9 mouse cellular contexts compared by ENCODE assay signal in the genomic region with DNA sequence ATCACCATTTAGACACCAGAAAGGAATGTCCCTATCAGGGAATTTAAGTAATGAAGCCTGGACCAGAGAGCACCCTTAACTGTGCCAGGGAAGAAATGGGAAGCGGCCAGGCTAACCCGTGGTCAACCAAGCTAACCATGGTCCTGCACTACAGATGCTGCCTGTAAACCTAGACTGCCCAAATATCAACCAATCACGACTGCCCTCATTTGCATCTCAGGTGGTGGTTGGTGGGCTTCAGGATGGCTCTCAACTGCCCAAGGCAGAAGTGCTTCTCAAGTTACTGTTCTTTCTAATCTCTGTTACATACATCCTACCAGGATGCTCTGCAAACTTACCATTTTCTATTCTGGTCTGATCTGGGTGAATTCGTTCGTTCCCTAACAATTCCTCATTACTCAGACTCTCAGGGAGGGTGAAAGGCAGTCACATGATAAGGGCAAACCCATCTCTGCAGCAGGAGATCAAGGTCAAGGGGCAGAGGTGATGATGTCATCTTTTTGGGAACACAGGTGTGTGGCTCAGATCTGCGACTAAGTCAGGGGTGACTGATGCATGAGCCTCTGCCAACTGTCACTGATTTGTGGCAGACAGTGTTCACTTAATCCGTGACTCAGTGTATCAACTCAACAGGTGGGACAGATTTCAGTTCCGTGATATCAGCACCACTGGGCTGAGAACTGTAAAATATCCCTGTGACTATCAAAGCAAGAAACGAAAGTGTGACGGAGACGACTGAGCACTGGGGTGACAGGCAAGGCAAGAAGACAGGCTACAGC. TPM values are rescaled to one million over a fixed set of nuclear protein-coding genes. Genes with fewer than 3 reads are reported as not detected.
DNase-seq lines count a peak whose midpoint lies in the region; ATAC-seq lines count a peak whose summit lies in the region.
"Had no signal": no experiment of that assay in that cellular context is flagged by ENCODE, and none has a peak within 500 bp of the region (broad histone marks: within the 10 kb centered on the region; RNA-seq: fewer than 3 reads in every experiment).

No protein-coding gene starts in this region.

- no peak for DNase-seq in lung, postnatal 4 days
- peak; percentile 90 for DNase-seq in forelimb bud, embryonic 11.5 days (ENCODE audit: low read depth, low spot score)
- DNase-seq in urinary bladder, postnatal 14 days (ENCODE audit: low spot score), result no peak
- DNase-seq: gastrocnemius, postnatal 10 days had no signal

- no peaks in the 10 kb centered on the region for H3K36me3 ChIP-seq in forebrain, embryonic 12.5 days (replicated peaks)
- H3K36me3 ChIP-seq in forebrain, embryonic 16.5 days (ENCODE audit: control insufficient read depth, insufficient read depth), result no peaks in the 10 kb centered on the region
- H3K36me3 ChIP-seq in lung, embryonic 16.5 days (ENCODE audit: control insufficient read depth, insufficient read depth, low read length), result no peaks in the 10 kb centered on the region
- no peaks in the 10 kb centered on the region for H3K36me3 ChIP-seq in stomach, embryonic 15.5 days

- H3K4me1 ChIP-seq in forebrain, embryonic 12.5 days, result peaks cover 8% of the 10 kb centered on the region; the same call in 1 of the 2 replicates
- peaks cover 4% of the 10 kb centered on the region for H3K4me1 ChIP-seq in forebrain, embryonic 16.5 days (replicated peaks; ENCODE audit: control insufficient read depth, insufficient read depth, low read length)
- peaks cover 19% of the 10 kb centered on the region for H3K4me1 ChIP-seq in lung, embryonic 16.5 days (replicated peaks; ENCODE audit: control insufficient read depth, insufficient read depth, low read length)
- H3K4me1 ChIP-seq in stomach, embryonic 15.5 days, result peaks cover 12% of the 10 kb centered on the region

- H3K27ac ChIP-seq in forebrain, embryonic 12.5 days, result no peak overlapping the region
- no peak overlapping the region for H3K27ac ChIP-seq in forebrain, embryonic 16.5 days (ENCODE audit: low read length)
- H3K27ac ChIP-seq in lung, embryonic 16.5 days (ENCODE audit: low read length), result no peak overlapping the region
- H3K27ac ChIP-seq in stomach, embryonic 15.5 days, result no peak overlapping the region

- H3K27me3 ChIP-seq in forebrain, embryonic 12.5 days, result no peaks in the 10 kb centered on the region; the same call in 1 of the 2 replicates
- no peaks in the 10 kb centered on the region for H3K27me3 ChIP-seq in forebrain, embryonic 16.5 days (replicated peaks; ENCODE audit: control insufficient read depth, insufficient read depth, low read length)
- H3K27me3 ChIP-seq in lung, embryonic 16.5 days (ENCODE audit: control insufficient read depth, insufficient read depth, low read depth, low read length), result no peaks in the 10 kb centered on the region
- H3K27me3 ChIP-seq in stomach, embryonic 15.5 days (replicated peaks), result no peaks in the 10 kb centered on the region

- H3K9me3 ChIP-seq in forebrain, embryonic 12.5 days, result no peaks in the 10 kb centered on the region
- H3K9me3 ChIP-seq in forebrain, embryonic 16.5 days (ENCODE audit: control insufficient read depth, low read length), result no peaks in the 10 kb centered on the region
- H3K9me3 ChIP-seq in lung, embryonic 16.5 days (ENCODE audit: control insufficient read depth, low read length), result no peaks in the 10 kb centered on the region
- no peaks in the 10 kb centered on the region for H3K9me3 ChIP-seq in stomach, embryonic 15.5 days

- ATAC-seq in forebrain, embryonic 12.5 days (ENCODE audit: low FRiP score), result peak; percentile 17; the same call in 1 of the 2 replicates
- ATAC-seq in forebrain, embryonic 16.5 days, result no peak
- ATAC-seq in lung, embryonic 16.5 days (ENCODE audit: low read depth), result peak; percentile 89
- ATAC-seq in stomach, embryonic 15.5 days (ENCODE audit: insufficient read depth, low FRiP score, low read depth), result peak; percentile 67
- no peak for ATAC-seq in activated CD4-positive, CD25-positive, alpha-beta regulatory T cell, adult 4 months

- no peak overlapping the region for H3K4me2 ChIP-seq in forebrain, embryonic 12.5 days
- no peak overlapping the region for H3K4me2 ChIP-seq in forebrain, embryonic 16.5 days (ENCODE audit: low read length)
- no peak overlapping the region for H3K4me2 ChIP-seq in lung, embryonic 16.5 days (ENCODE audit: low read depth, low read length)
- no peak overlapping the region for H3K4me2 ChIP-seq in stomach, embryonic 15.5 days

- WGBS in forebrain, embryonic 12.5 days, result 38% methylated on average over 11 of the region's 11 CpGs
- WGBS in forebrain, embryonic 16.5 days, result 47% methylated on average over 11 of the region's 11 CpGs
- WGBS in lung, embryonic 16.5 days, result 20% methylated on average over 11 of the region's 11 CpGs
- WGBS in stomach, embryonic 15.5 days, result 27% methylated on average over 11 of the region's 11 CpGs

- H3K9ac ChIP-seq in forebrain, embryonic 12.5 days, result no peak overlapping the region
- H3K9ac ChIP-seq in forebrain, embryonic 16.5 days (replicated peaks; ENCODE audit: low read depth, low read length), result no peak overlapping the region
- no peak overlapping the region for H3K9ac ChIP-seq in lung, embryonic 16.5 days (ENCODE audit: low read length)
- H3K9ac ChIP-seq in stomach, embryonic 15.5 days, result no peak overlapping the region

- no peak overlapping the region for H3K4me3 ChIP-seq in forebrain, embryonic 12.5 days (replicated peaks)
- H3K4me3 ChIP-seq in forebrain, embryonic 16.5 days (replicated peaks; ENCODE audit: low read length), result no peak overlapping the region
- H3K4me3 ChIP-seq in lung, embryonic 16.5 days (ENCODE audit: low read length), result no peak overlapping the region
- no peak overlapping the region for H3K4me3 ChIP-seq in stomach, embryonic 15.5 days (replicated peaks)

RNA-seq across cellular contexts. Expression of gene St14, which starts 12.9 kb away (rescaled TPM):
- polyA plus RNA-seq in forebrain, embryonic 12.5 days (2016; fragmentation: Nextera tagmentation; extraction: Ambion mirVana), result 2.1 and 2.5 TPM in 2 replicates
- polyA plus RNA-seq in forebrain, embryonic 16.5 days (2015; fragmentation: Nextera tagmentation; extraction: Ambion mirVana), result 0.63 and 0.73 TPM in 2 replicates
- 58.3 and 58.6 TPM in 2 replicates for polyA plus RNA-seq in lung, embryonic 16.5 days (2015; fragmentation: Nextera tagmentation; extraction: Ambion mirVana)
- polyA plus RNA-seq in stomach, embryonic 15.5 days (2015; fragmentation: Nextera tagmentation; extraction: Ambion mirVana), result 61.4 and 71.8 TPM in 2 replicates
- 1 to 10 TPM; 3.9 to 7.7 TPM for polyA plus RNA-seq in activated CD4-positive, CD25-positive, alpha-beta regulatory T cell, adult 4 months (2017; shearing (Covaris generic))

Comparison
In these comparisons a context has a peak if more than half of its experiments do, and no peak if none do; other contexts are left out.
1. ATAC-seq: peak in forebrain, embryonic 12.5 days (single experiment), lung, embryonic 16.5 days (single experiment) and stomach, embryonic 15.5 days (single experiment); none in forebrain, embryonic 16.5 days (single experiment) and activated CD4-positive, CD25-positive, alpha-beta regulatory T cell, adult 4 months (single experiment).